Mouse (Mus musculus) kidney, postnatal 10 days (tissue): ENCODE results near the gene Capn7.

Source experiments
- DNase-seq: peaks from one replicate; pipeline ENCODE4 v3.0.0; 2021; ENCODE audit warnings: mixed read lengths

Gene Capn7

GRCm38 (mm10) chr14:31397353-31397752 is 60.9 kb downstream of the Capn7 start:
- DNase-seq = no peak

- DNase-seq = peak; percentile 81
Measured at GRCm38 (mm10) chr14:31397791-31398595, 61.6 kb downstream of the Capn7 start.

DNA sequence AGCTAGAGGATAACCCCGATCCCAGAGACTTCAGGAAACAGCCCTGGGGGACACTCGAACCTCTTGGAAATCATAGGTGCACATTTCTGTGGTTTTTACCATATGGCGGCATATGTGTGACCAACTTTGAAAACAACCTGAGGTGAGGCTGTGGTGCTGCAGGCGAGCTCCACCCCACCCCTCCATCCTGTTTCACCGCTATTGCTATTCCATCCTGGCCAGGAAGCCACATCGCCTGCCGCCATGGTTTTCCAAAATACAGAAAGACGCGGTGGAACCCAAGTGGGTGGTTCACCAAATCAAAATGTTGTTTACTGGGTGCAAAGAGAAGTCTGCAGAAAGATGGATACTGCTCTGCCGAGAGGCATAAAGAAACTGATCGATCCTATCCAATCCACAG is 62.4 kb downstream of the Capn7 start:
- DNase-seq = no peak

DNA sequence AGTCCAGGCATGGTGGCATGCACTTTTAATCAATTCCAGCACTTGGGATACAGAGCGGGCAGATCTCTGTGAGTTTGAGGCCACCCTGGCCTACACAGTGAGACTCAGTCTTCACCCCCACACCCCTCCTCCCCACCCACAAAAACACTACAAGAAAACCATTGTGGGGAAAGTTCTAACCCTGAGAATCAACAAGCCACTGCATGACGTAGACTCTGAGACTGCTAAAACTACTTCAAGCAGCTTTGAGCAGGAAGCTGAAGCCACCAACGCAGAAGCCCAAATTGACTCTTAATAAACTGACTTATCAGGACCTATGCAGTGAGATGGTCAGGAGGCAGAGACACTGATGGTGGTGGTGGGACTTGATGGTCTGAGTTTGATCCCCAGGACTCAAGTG is 62.8 kb downstream of the Capn7 start:
- no peak for DNase-seq

GRCm38 (mm10) chr14:31400246-31400645 is 63.8 kb downstream of the Capn7 start:
- DNase-seq = no peak

GRCm38 (mm10) chr14:31400896-31401295 is 64.5 kb downstream of the Capn7 start:
- no peak for DNase-seq

DNA sequence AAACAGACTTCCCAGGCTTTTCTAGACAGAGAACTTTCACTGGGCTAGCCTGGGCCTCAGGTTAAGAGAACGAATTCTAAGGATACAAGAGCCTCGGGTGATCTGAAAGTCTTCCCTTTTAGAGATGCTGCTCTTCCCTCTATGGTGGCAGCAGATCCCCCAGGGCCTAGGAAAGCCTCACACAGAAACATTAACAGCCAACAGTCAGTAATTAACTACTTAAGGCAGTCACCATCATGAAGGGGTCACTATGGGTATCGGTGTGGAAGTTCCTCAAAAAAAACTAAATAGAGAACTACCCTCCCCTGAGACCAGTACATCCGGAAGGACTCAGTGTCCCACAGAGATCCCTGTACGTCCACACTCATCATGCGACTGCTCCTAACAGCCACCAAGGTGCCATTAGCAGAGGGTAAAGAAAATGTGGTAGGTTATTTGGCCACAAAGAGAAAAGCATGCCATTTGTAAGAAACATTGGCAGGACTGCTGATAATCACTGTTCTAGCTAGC is 65.5 kb downstream of the Capn7 start:
- no peak for DNase-seq

GRCm38 (mm10) chr14:31402693-31403092 is 66.3 kb downstream of the Capn7 start:
- DNase-seq = peak; percentile 4

- no peak for DNase-seq
Measured at GRCm38 (mm10) chr14:31403556-31403955, 67.1 kb downstream of the Capn7 start.

- no peak for DNase-seq
Measured at GRCm38 (mm10) chr14:31403995-31404394, 67.6 kb downstream of the Capn7 start.

DNA sequence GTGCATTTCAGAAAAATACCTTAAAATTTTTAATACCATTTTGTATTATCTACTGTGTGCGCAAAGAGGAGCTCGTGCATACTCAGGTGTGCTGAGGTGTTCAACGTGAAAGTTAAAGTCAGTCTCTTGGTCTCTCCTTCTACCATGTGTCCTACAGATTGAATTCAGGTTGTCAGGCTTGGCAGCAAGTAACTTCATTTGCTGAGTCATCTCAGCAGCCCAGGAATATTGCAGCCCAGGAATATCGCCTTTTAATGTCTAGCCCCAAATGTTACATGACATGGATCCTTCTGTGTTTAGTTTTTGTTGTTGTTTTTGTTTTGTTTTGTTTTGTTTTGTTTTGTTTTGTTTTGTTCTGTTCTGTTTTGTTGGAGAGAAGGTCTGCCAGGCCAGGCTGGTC is 68.2 kb downstream of the Capn7 start:
- no peak for DNase-seq

DNA sequence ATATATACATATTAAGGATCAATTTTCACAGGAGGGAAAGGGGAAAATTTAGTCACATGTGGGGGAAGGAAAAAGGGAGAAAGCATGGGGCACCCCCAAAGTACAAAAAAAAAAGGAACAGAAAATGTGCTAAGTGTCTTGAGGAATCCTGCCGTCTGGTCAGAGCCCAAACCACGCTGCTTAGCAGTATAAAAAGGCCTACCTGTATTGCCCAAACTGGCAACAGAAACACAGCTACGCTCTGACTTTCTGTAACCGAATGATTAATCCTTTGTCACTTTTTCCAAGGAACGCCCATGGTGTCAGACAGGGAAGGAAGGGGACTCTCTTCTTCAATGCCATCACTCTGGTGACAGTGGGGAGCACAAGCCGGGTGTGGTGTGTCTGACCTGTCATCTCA is 69.2 kb downstream of the Capn7 start:
- no peak for DNase-seq

DNA sequence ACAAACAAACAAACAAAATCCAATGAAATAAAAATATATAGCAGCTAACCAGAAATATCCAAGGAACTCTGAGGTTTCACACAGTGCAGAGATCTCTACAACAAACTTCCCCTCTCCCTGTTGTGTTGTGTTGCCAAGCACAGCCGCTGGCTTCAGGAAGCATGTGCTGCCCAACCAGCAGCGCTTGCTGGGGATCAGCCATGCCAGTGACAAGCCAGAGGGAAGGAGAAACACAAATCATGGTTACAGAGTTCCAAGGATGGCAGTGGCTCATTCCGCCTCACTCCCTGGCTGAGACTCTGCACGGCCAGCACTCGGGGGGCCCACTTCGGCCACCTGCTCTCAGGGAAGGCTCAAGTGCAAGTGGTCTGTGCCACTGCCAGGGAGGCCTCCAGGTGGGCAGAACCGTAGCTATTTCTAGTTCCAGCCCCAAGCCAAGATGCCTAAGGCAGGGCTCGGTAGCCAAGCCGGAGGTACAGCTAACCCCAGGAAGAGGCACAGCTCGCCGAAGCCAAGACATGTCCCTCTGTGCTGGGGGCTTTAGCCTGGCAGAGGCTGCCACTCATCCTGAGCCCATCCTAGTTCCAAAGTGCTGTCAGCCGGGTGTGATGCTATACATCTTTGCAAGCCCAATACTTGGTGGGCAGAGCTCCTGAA is 69.8 kb downstream of the Capn7 start:
- DNase-seq = no peak

GRCm38 (mm10) chr14:31407208-31407607 is 70.8 kb downstream of the Capn7 start:
- peak; percentile 80 for DNase-seq

DNA sequence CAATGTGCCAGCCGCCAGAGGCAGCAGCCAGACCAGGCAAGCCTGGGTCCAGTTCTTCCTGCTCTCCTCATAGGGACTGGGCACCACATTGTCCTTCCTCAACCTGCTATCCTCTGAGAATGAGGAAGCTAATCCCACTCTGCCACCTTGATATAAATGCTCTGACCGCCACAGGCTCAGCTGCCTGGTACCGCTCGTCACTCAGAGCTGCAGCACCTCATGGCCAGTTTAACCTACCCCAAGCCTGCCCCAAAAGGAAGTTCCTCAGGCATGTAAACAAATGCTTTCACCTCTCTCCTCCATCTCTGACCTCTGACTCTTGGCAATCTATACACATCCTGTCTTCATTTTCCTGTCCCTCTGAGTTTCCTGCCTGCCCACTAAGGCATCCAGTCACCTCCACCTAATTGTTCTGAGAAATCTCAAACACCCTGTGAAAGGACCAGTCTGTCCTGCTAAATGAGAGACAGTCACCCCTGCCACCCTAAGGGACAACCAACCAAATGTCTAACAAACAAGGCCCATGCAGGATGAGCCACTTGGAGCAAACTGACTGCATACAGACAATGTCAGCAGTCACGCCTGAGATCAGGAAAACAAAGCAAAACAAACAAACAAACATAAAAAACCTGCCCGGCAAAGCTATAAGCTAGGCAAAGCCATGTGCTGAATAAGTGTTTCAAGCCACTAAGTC is 71.6 kb downstream of the Capn7 start:
- peak; percentile 47 for DNase-seq

DNA sequence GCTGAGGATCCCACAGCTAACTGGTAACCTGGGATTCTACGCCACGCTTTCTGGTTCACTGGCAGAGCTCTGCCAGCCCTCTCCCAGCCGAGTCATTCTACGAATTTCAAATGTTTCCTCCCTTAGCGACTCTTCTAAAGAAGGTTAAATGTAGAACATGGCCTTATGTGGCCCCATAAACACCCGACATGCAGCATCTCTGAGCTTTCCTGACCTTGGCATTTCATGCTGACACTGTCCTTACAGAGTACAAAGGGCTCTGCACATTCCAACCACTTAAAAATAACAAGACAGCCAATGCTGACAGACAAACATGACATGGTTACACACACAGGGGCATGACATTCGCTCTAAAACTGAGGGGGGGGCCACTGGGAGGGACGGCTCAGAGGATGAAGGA is 72.2 kb downstream of the Capn7 start:
- no peak for DNase-seq

DNA sequence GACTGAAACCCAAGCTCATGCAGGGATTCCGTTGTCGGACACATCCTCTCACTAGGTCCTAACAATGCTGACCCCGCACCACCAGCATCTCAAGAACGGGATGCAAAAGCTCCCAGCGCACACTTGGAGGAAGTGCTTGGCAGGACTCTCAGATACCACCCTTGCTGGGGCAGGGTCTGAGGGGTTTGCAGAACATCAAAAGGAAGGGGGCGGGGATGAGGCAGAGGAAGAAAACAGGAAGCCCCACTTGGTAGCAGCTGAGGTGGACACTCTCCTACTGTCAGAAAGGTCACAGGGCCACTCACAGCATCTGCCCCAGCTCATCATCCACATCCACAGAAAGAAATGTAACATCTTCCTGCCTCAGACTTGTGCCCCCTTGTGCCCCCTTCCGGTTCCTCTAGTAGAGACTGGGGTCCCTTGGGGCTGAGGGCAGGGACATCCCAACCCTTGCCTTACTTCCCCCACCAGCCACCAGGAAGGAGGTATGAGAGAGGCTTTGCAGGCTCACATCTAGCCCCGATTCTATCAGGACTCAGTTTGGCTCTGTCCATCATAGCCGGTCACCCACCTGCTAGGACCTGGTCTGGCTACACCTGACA is 73.8 kb downstream of the Capn7 start:
- DNase-seq = peak; percentile 60

DNA sequence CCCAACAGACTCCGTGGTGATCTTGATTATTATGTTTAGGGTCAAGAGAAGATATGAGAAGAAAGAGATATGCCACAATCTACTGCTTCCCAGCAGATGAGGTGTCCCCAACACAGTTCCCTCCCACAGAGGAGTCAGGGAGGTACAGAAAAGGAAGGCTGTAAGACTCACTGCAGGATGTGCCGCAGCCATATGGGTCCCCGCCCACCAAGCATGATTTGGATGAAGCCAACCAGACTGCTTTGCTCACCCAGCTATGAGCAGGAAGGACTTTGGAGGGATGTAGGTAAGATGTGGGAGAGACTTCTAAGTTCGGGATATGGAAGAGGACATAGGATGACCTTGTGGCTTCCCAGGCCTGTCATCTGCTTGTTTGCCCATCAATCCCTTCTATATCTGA is 74.3 kb downstream of the Capn7 start:
- DNase-seq = no peak

GRCm38 (mm10) chr14:31412651-31413056 is 76.2 kb downstream of the Capn7 start:
- DNase-seq = peak; percentile 57

- no peak for DNase-seq
Measured at GRCm38 (mm10) chr14:31413475-31414086, 77.1 kb downstream of the Capn7 start.

DNA sequence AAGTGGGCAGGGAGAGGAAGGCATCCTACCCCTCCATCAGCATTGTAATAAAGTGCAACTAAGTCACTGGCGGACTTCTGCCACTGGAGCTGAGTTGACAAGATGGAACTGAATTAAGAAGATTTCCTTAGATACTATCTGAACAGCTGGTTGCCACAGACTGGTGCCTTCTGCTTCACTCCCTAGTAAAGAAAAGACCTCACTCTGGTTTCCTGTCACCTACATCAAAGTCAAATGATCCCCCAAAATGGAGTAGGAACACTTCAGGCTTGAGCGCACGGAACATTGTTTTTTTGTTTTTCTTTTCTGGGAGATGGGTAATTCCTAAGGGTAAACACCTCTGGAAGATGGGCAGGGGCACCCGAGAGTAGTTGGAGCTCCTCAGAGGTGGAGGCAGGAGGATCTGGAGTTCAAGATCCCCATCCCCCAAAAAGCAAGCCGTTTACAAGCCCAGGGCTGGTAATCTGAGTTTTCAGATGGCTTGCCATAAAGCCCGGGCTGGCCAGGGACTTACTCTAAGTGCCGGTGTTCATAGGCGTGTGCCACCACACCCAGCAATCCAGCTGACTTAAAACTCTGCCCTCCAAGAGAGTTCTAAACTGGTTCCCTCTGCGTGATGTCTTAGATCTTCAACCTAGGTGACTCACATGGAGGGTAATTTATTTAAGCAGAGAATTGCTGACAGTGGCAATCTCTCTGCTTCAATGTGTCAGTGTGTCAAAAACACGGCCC is 78.0 kb downstream of the Capn7 start:
- DNase-seq = no peak

DNA sequence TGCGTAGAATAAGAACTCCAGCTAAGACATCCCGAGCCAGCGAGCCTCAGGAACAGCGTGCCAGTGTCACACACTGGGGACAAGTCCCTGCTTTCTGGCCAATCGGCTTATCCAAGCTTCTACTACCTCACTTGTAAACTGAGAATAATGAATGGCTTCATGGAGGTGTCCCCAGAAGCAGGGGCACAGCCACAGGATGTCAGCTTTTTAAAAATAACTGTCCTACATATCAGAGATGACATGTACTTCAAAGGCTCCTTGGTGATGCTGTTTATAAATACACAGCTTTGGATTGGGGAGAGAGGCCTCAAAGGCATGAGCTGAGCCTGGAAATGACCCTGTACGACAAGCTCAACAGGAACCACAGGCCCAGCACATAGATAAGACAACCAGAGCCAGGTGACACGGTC is 78.5 kb downstream of the Capn7 start:
- DNase-seq = no peak
